Mouse (Mus musculus) spleen, adult 18-20 months (tissue): Measurements from ENCODE around the gene Sqor.

Experiments used
- DNase-seq, 2 experiments: peaks; one replicate each; pipeline ENCODE4 v3.0.0; 2022; ENCODE audit warnings: mixed read lengths in 2 of 2

The Sqor gene

GRCm38 (mm10) chr2:122765071-122765793 lies at the start of gene Sqor:
Gene Sqor (plus strand): TSS chr2:122765237.
- DNase-seq, result peak; percentile 37 to 45

GRCm38 (mm10) chr2:122716301-122716842 lies 48.7 kb upstream of the Sqor start:
- no peak for DNase-seq

DNA sequence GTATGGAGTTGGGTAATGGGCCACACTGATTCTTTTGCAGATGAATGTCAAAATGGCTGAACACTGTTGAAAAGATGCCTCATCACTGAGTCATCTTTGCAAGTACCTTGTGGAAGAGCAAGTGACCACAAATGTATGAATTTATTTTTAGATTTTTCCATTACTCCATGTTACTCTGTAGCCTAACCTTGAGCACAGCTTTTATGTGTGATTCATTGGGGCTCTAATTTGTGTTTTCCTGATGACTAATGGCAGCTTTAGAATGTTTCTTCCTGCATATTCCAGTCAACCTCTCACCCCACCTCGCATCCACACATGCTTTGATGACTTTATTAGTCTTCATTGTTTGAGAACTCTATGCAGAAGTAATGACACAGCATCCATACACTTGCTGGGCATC lies 45.8 kb upstream of the Sqor start:
- DNase-seq, result no peak

GRCm38 (mm10) chr2:122720564-122720963 lies 44.5 kb upstream of the Sqor start:
- DNase-seq, result no peak

DNA sequence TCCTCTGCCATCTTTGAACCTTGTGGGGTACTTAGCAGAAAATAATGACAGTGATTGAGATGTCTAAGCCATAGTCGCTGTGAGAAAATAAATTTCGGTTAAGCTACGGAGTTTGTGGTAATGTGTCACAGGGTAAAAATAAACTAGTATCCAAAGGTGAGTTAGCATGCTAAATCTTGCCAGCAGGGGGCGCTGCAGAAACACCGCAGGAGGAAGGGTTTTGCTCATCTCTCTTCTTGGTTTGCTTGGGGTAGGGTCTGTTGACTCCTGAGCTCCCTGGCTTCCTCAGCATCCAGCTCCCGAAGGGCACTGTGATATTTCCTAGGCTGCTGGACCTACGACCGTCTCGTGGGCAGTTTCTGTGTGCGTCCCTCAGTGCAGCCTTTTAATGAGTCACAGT lies 39.4 kb upstream of the Sqor start:
- peak in 1 of 2 experiments; percentile 50 for DNase-seq

- DNase-seq, result no peak
These were observed 33.6 kb upstream of the Sqor start for GRCm38 (mm10) chr2:122731456-122731855.

- peak; percentile 76 to 83 for DNase-seq
These were observed 26.9 kb upstream of the Sqor start, which contains the start of gene Bloc1s6 for GRCm38 (mm10) chr2:122737894-122738830. Gene Bloc1s6 (plus strand): TSS chr2:122738503.

DNA sequence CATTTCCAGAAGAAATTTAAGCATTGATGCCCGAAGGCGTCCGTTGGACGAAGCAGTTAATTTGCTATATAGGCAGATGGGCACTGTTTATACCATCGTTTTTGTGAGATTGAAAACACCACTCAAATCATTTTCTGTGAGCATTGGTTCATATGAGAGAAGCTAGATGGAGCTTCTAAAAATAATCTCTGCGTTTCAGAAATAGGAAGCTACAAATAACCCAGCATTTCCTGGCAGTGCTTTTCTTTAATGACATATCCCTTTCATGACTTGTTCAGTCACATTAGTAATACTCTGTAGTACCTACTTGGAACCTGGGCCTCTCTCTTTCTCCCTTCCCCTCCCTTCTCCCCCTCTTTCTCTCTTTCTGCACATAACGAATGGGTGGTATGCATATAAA lies 26.0 kb upstream of the Sqor start:
- no peak for DNase-seq

DNA sequence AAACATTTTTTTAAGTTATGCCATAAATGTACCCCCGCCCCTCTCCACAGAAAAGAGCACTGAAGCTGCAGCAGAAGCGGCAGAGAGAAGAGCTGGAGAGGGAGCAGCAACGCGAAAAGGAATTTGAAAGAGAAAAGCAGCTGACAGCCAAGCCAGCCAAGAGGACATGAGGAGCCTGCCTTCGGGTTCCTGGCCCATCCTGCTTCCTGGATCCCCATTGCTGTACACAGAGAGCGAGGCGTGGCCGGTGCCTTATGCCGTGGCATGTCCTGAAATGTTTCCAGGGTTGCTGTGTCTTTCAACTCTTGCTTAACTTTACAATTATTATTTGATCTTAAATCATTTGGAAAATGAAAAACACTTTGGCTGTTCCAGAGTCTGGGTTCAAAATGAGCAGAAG lies 18.6 kb upstream of the Sqor start:
- DNase-seq, result no peak

DNA sequence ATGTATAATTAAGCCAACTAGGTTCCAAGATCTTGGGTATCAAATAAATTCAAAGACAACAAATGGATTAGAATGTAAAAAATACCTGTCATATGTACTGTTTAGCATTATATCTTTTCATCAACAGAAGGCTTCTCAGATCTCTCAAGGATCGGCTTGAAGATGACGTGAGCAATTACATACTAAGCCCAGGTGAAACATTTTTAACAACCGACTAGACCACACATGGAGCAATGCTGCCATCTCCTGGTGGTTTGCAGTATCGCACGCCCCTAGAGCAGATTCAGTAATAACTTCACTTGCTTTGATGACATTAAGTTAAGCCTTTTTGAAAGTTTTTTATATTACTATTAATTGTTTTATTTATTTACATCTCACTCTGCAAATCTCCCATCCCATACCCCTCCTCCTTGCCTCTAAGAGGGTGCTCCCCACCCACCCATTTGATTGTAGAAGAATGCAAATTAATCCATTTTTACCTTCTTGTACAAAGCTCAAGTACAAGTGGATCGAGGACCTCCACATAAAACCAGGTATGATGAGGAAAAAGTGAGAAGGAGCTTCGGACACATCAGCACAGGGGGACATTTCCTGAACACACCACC lies 11.2 kb upstream of the Sqor start:
- DNase-seq, result peak; percentile 8 to 59

- DNase-seq, result no peak
These were observed 5.2 kb upstream of the Sqor start for GRCm38 (mm10) chr2:122759791-122760190.

DNA sequence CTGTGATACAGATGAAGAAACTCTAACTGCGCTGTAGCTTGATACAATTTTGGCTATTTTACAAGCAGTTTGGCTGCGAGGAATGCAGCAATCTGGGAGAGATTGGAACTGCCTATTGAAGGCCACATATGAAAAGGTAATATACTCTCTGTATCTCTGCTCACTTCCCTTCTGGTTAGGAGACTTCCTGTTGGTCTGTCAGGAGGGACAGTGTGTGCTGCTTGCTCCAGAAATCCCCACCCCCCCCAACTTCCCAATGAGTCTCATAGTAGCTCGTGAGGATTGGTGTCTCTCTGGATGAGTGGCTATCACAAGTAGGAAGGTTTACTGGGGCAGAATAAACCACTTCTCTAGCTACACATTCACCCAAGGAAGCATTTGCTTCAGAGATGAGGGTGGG lies 2.0 kb upstream of the Sqor start:
- no peak for DNase-seq

DNA sequence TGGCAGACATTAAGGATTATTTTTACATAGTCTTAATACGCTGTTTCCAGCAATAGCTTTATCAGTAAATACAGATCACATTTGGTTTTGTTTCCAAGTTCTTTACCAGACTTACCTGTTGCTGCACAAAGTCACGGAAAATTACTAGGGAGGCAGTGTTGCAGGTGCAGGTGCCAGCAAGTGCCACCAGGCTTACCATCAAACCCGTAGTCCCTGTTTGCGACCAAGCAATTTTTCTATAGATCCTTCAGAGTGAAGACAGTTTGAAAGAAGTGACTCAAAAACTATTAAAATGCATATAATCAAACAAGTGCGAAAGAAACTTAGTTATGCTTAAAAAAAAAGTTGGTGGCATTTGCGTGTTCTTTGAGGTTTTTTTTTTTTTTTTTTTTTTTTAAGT lies 511 bp upstream of the Sqor start:
- no peak for DNase-seq

GRCm38 (mm10) chr2:122765794-122766145 lies 733 bp downstream of the Sqor start:
- no peak for DNase-seq

- DNase-seq, result no peak
These were observed 6.0 kb downstream of the Sqor start for GRCm38 (mm10) chr2:122771002-122771401.

GRCm38 (mm10) chr2:122772899-122773298 lies 7.9 kb downstream of the Sqor start:
- no peak for DNase-seq

DNA sequence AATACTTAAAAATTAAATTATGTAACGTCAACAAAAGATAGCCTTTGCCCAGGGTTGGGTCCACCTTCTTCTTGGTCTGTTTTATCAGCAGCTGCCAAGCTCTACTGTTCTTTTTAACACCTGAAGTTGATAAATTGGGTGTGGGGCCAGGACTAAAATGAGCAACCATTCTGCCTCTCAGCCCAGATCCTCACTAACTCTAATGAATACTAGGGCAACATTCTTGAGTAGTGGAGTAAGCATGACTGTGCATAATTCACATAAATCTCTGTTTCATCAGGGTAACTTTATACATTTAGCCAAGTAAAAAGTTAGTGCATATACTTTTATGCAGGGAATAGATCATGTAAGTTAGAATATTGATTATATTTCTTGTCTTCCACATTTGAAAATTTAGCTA lies 10.5 kb downstream of the Sqor start:
- DNase-seq, result no peak

DNA sequence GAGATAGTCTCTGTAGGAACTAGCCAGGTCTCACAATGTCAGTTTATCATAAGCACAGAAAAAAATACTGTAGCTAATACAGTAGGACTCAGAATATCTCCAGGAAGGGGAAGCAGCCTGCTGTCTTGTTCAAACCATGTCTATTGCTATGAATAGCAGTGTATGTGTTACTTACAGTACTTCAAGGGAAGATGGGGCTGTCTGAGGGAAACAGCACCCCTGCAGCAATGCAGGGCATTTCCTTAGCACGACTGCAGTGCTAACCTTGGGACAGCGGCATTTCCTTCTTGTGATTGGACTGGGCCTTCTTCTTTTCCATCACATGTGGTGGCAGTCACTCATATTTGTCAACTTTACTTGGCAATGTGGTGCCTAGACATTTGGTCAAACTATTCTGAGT lies 11.8 kb downstream of the Sqor start:
- no peak for DNase-seq

- DNase-seq, result no peak
These were observed 14.9 kb downstream of the Sqor start for GRCm38 (mm10) chr2:122779967-122780366.

- DNase-seq, result no peak
These were observed 15.4 kb downstream of the Sqor start for GRCm38 (mm10) chr2:122780447-122780846.

GRCm38 (mm10) chr2:122781590-122782356 lies 16.7 kb downstream of the Sqor start:
- no peak for DNase-seq

- DNase-seq, result no peak
These were observed 18.7 kb downstream of the Sqor start for GRCm38 (mm10) chr2:122783730-122784129.

DNA sequence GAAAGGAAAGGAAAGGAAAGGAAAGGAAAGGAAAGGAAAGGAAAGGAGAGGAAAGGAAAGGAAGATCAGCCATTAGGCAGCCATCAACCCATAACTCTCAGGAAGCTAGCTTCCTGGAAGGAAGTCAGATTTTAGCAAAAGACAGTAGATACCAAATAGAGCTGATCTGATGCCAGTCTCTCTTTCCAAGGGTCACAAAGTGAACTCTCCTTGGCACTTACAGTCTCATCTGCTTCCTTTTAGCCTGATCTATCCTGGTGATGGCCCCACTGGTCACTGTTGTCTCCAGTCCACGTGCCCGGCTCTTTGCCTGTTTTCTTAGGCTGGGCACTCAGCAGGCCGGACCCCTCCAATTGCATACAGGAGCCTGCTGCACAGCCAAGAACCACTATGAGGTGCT lies 19.7 kb downstream of the Sqor start:
- no peak for DNase-seq
